Mouse (Mus musculus): Measurements from ENCODE around the gene Ube2s. TPM values are rescaled to one million over a fixed set of nuclear protein-coding genes. Genes with fewer than 3 reads are reported as not detected.
"Not testable (repeated sequence)": the region's sequence is repeated elsewhere in the genome, so short reads cannot be mapped to it uniquely, and the experiment has no call there.

The Ube2s gene
- total RNA-seq, 1 experiment = 499 TPM

DNA sequence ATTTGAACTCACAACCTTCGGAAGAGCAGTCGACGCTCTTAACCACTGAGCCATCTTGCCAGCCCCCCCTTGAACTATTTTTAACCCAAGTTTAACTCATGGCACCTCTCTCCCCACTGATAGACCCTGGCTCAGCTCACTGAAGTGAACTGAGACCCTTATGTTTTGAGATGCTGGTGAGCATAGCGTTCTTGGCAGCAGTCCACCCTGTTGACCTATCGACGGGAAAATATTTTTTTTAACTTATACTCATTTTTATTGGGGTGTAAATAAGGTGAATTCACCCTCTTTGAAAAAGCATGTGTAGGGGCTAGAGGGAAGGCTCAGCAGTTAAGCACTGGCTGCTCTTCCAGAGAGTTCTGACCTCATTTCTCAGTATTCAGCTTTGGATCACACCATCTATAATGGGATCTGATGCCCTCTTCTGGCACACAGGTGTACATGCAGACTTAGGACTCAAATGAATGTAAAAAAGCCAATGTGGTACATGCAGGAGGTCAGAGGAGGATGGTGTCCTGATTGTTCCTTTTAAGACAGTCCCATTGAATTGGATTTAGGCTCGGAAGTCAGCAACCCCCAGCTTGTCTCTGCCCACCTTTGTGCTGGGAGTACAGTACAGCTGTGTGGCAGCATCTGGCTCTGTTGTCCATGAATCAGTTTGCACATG lies 16.5 kb downstream of the Ube2s start:
- Histone ChIP-seq H3K9ac (ENCODE audit: insufficient read depth, low read depth, low read length, poor library complexity, severe bottlenecking) (no peak overlapping the region; the same call in 1 of the 2 replicates), H3K4me1 (ENCODE audit: control insufficient read depth in 2 of 2, insufficient read depth in 2 of 2, low read length in 2 of 2, poor library complexity in 1 of 2) (no peaks in the 10 kb centered on the region), H3K27ac (ENCODE audit: insufficient read depth, low read depth, low read length, poor library complexity, severe bottlenecking) (no peak overlapping the region), H3K9me3 (ENCODE audit: control insufficient read depth, insufficient read depth, low read depth, low read length) (no peaks in the 10 kb centered on the region), H3K36me3 (ENCODE audit: control insufficient read depth, insufficient read depth, low read length, poor library complexity, severe bottlenecking) (peaks cover 36% of the 10 kb centered on the region), H3K4me3 (ENCODE audit: insufficient read depth in 1 of 2, low read depth in 1 of 2, low read length in 2 of 2, poor library complexity in 1 of 2, severe bottlenecking in 1 of 2) (no peak overlapping the region)
- no peak for DNase-seq (ENCODE audit: low read depth, low spot score)
- no peak for TF ChIP-seq MAFK (IDR thresholded peaks at IDR 0.05; ENCODE audit: insufficient read depth, low read depth, low read length)
- no peak for TF ChIP-seq CHD2 (IDR thresholded peaks at IDR 0.05; ENCODE audit: low read depth, low read length)
- no peak for TF ChIP-seq ZNF384 (IDR thresholded peaks at IDR 0.05; ENCODE audit: low read depth, low read length)
- no peak; the same call in 1 of the 2 replicates for TF ChIP-seq ZC3H11A (IDR thresholded peaks at IDR 0.05; ENCODE audit: borderline replicate concordance, low read depth, low read length)
- TF ChIP-seq HCFC1 (IDR thresholded peaks at IDR 0.05; ENCODE audit: borderline replicate concordance, insufficient read depth, low read length) = no peak
- in situ Hi-C loops (cut with MboI; ENCODE audit: low sequenced_read_pairs in 2 of 2, unreplicated experiment in 2 of 2) = no loop called here

DNA sequence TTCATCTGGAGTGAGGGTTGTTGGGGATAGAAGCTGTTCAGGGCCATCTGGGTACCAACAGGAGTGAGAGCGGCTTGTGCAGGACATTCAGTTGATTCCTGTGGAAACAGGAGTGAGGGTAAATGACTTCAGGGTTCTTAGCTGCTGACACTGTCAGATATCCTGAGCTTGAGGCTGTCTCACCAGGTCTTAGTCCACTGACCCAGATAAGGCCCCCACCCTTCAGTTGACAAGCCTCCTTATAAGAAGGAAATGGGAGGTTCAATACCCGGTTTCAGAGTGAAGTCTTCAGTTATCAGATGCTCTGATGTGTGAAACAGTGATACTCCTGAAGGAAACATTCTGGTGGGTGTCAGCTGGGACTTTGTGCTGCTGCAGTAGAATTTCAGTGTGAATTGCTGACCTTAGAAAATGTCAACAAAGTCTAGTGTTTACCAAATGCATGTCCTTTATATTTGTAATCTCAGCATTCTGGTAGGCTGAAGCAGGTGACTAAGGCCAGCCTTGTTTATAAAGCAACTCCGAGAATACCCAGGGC lies 17.7 kb downstream of the Ube2s start:
- TF ChIP-seq ZNF384 (IDR thresholded peaks at IDR 0.05; ENCODE audit: low read depth, low read length) (no peak), CHD2 (IDR thresholded peaks at IDR 0.05; ENCODE audit: low read depth, low read length) (no peak), ZC3H11A (IDR thresholded peaks at IDR 0.05; ENCODE audit: borderline replicate concordance, low read depth, low read length) (no peak), HCFC1 (IDR thresholded peaks at IDR 0.05; ENCODE audit: borderline replicate concordance, insufficient read depth, low read length) (no peak), MAFK (IDR thresholded peaks at IDR 0.05; ENCODE audit: insufficient read depth, low read depth, low read length) (no peak)
- Histone ChIP-seq H3K27ac (ENCODE audit: insufficient read depth, low read depth, low read length, poor library complexity, severe bottlenecking) (no peak overlapping the region; the same call in 1 of the 2 replicates), H3K36me3 (ENCODE audit: control insufficient read depth, insufficient read depth, low read length, poor library complexity, severe bottlenecking) (peaks cover 36% of the 10 kb centered on the region), H3K9ac (ENCODE audit: insufficient read depth, low read depth, low read length, poor library complexity, severe bottlenecking) (peak overlapping the region; percentile 100), H3K4me1 (ENCODE audit: control insufficient read depth in 2 of 2, insufficient read depth in 2 of 2, low read length in 2 of 2, poor library complexity in 1 of 2) (peaks cover 0 to 5% of the 10 kb centered on the region in 2 experiments; a peak in 1 of 4 replicates), H3K9me3 (ENCODE audit: control insufficient read depth, insufficient read depth, low read depth, low read length) (no peaks in the 10 kb centered on the region), H3K4me3 (ENCODE audit: insufficient read depth in 1 of 2, low read depth in 1 of 2, low read length in 2 of 2, poor library complexity in 1 of 2, severe bottlenecking in 1 of 2) (peak overlapping the region; percentile 84 to 99)
- no peak for DNase-seq (ENCODE audit: low read depth, low spot score)
- in situ Hi-C loops (cut with MboI; ENCODE audit: low sequenced_read_pairs in 2 of 2, unreplicated experiment in 2 of 2) = no loop called here

DNA sequence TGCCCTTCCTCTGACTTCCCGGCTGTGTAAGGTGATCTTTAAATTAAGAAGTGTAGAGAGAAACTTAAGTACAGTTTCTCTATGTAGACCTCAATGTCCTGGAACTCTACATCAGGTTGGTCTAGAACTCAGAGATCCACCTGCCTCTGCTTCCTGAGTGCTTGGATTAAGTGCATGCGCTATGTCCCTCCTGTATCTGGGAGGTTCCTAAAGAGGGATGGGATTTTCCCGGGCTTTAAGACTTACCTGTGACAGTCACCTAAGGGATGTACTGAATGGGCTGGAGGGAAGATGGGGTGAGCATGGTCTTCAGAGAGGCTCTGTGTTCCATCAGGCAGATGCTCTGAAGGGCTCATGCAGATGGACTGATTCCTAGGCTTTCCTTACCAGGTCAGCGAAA lies 18.7 kb downstream of the Ube2s start:
- peaks cover 0 to 6% of the 10 kb centered on the region in 2 experiments; a peak in 1 of 4 replicates for H3K4me1 ChIP-seq (ENCODE audit: control insufficient read depth in 2 of 2, insufficient read depth in 2 of 2, low read length in 2 of 2, poor library complexity in 1 of 2)
- H3K9ac ChIP-seq (ENCODE audit: insufficient read depth, low read depth, low read length, poor library complexity, severe bottlenecking) = peak overlapping the region; percentile 100
- peaks cover 36% of the 10 kb centered on the region for H3K36me3 ChIP-seq (ENCODE audit: control insufficient read depth, insufficient read depth, low read length, poor library complexity, severe bottlenecking)
- TF ChIP-seq ZC3H11A (IDR thresholded peaks at IDR 0.05; ENCODE audit: borderline replicate concordance, low read depth, low read length) (no peak), CHD2 (IDR thresholded peaks at IDR 0.05; ENCODE audit: low read depth, low read length) (no peak), HCFC1 (IDR thresholded peaks at IDR 0.05; ENCODE audit: borderline replicate concordance, insufficient read depth, low read length) (no peak), MAFK (IDR thresholded peaks at IDR 0.05; ENCODE audit: insufficient read depth, low read depth, low read length) (no peak), ZNF384 (IDR thresholded peaks at IDR 0.05; ENCODE audit: low read depth, low read length) (no peak)
- H3K4me3 ChIP-seq (ENCODE audit: insufficient read depth in 1 of 2, low read depth in 1 of 2, low read length in 2 of 2, poor library complexity in 1 of 2, severe bottlenecking in 1 of 2) = peak overlapping the region; percentile 84 to 99
- in situ Hi-C loops (cut with MboI; ENCODE audit: low sequenced_read_pairs in 2 of 2, unreplicated experiment in 2 of 2) = no loop called here
- DNase-seq (ENCODE audit: low read depth, low spot score) = no peak
- H3K27ac ChIP-seq (ENCODE audit: insufficient read depth, low read depth, low read length, poor library complexity, severe bottlenecking) = peak overlapping the region; percentile 94; the same call in 1 of the 2 replicates
- H3K9me3 ChIP-seq (ENCODE audit: control insufficient read depth, insufficient read depth, low read depth, low read length) = no peaks in the 10 kb centered on the region

DNA sequence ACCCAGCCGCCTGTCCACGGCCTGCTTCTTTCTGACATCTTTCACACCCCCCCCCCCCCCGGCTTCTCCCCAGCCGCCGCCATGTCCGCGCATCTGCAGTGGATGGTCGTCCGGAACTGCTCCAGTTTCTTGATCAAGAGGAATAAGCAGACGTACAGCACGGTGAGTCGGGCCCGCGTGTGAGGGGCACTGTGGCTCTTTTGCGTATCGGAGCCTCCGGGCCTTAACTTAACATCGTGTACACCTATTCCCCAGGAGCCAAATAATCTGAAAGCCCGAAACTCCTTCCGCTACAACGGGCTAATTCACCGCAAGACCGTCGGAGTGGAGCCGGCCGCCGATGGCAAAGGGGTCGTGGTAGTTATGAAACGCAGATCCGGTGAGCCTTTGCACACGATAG lies 19.1 kb downstream of the Ube2s start:
- Histone ChIP-seq H3K9ac (ENCODE audit: insufficient read depth, low read depth, low read length, poor library complexity, severe bottlenecking) (peak overlapping the region; percentile 100), H3K4me3 (ENCODE audit: insufficient read depth in 1 of 2, low read depth in 1 of 2, low read length in 2 of 2, poor library complexity in 1 of 2, severe bottlenecking in 1 of 2) (peak overlapping the region; percentile 84 to 99), H3K36me3 (ENCODE audit: control insufficient read depth, insufficient read depth, low read length, poor library complexity, severe bottlenecking) (peaks cover 36% of the 10 kb centered on the region), H3K27ac (ENCODE audit: insufficient read depth, low read depth, low read length, poor library complexity, severe bottlenecking) (peak overlapping the region; percentile 94)
- H3K4me1 ChIP-seq (ENCODE audit: control insufficient read depth in 2 of 2, insufficient read depth in 2 of 2, low read length in 2 of 2, poor library complexity in 1 of 2); H3K9me3 ChIP-seq (ENCODE audit: control insufficient read depth, insufficient read depth, low read depth, low read length); in situ Hi-C loops (cut with MboI; ENCODE audit: low sequenced_read_pairs in 2 of 2, unreplicated experiment in 2 of 2); DNase-seq (ENCODE audit: low read depth, low spot score): not testable (repeated sequence)
